Mouse (Mus musculus): ENCODE data around the gene Ppp1r17.

DNA sequence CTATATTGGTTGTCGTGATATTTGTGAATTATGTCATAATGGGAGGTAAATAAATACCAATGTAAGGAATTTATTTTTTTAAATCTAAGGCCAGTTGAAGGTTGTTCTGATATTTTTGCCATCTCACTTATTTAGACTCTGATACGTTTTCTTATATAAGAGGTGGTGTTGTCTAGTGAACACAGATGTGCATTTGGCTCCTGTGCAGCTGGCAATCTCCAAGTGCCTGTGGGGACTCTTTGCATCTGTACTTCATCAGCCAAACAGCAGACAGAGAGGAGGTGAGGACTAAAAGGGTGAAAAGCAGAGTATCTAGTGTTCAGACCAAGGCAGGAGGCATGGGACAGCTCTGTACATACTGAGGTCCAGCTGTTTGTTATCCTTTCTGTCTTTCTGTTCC, 14.9 kb downstream of the Ppp1r17 start:
- no peak for TF ChIP-seq CTCF (IDR thresholded peaks at IDR 0.05; ENCODE audit: insufficient read depth, low read depth, low read length)
- no peak for TF ChIP-seq POLR2A (IDR thresholded peaks at IDR 0.05; ENCODE audit: insufficient read depth, low read depth, low read length)
